Mouse (Mus musculus): ENCODE measurements at regions not wholly inside any gene's neighbourhood (a gene's known extent, or its start where the extent isn't known, plus 50 kb on each side); places are given as distances from the start of the nearest gene placed in this dataset.

DNA sequence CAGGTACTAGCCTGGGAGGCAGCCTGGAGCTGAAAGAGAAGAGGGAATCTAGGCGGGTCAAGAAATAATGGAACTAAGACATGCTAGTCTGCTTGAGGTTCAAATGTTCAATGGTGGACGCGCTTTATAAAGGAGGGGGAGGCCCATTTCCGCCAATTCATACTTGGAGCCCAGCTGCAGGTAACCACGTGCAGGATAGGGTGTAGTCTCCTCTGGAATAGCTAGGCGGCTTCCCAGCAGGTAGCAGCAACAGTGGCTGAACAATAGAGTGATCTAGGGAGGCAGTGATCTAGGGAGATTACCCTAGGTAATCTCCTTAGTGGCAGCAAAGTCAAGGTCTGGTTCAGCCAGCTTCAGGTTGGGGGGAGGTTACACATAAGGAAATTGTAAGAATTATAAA, 134.6 kb downstream of the Sh2d4b start:
- DNase-seq (ENCODE audit: low spot score in 2 of 2) = no peak
- TF ChIP-seq CTCF (conservative IDR thresholded peaks at IDR 0.05) = no peak
- H3K4me3 ChIP-seq = no peak overlapping the region
- H3K27ac ChIP-seq = no peak overlapping the region

DNA sequence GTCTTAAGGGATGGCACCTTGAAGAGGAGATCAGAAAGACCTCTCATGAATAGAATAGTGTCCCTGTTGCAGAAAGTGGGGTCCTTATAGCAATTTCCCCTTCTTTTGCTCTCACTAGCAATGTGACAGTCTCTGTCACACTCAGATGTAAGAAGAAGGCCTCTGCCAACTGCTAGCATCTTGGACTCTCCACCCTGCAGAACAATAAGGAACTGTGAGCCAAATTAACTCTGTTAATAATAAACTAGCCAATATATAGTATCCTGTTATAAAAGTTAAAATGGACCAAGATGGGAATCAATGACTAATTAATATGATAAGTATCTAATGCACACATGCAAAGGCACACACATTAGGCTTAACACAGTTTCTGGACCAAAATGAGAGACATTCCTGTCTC, 152.5 kb downstream of the Sh2d4b start:
- no peak for TF ChIP-seq CTCF (conservative IDR thresholded peaks at IDR 0.05)
- Histone ChIP-seq H3K4me3 (no peak overlapping the region), H3K27ac (no peak overlapping the region)
- no peak for DNase-seq (ENCODE audit: low spot score in 2 of 2)

DNA sequence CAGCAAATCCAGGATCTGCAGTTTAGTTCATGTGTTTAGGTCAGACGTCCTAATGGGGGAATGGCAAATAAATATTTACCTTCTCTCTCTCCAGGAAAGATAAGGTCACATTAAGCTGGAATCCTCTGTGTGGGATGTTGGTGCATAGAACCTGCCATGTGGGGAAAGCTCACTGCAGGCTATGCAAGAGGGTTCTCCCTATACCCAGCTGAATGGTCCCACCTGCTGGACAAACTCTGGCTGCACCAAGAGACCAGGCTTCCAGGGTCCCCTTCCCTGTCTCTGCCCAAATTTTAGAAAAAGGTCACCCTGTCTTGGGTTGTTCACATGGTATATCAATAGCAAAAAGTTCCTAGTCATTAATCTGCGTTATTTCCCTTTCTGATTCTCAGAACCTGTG, 161.2 kb downstream of the Sh2d4b start:
- TF ChIP-seq CTCF (conservative IDR thresholded peaks at IDR 0.05) = peak; percentile 76

DNA sequence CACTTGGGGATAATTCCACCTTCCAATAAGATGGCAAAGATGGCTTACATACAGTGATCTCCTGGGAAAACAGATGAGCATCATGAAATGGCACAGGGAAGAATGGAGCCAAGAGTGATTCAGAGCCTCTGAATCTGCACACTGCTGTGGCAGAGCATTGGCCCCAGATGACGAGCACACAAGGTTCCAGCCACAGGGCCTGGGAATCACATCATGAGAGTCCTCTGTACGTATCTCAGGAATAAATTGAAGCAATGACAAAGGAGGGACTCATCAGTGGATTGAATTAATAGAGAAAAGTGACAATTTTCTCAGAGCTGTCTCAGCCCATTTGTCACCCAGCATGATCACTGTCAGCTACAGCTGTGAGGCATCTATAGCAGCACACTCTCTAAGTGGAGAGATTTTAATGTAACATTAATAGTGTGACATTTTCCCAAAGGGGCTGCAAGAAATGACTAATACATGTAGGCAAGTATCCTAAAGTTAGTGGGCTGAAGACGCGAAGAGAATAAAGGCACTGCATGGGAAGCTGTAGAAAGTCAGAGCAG, 184.0 kb downstream of the Sh2d4b start:
- H3K4me3 ChIP-seq = no peak overlapping the region
- H3K27ac ChIP-seq = no peak overlapping the region
- TF ChIP-seq CTCF (conservative IDR thresholded peaks at IDR 0.05) = no peak
- DNase-seq (ENCODE audit: low spot score in 2 of 2) = no peak

More for the DNA sequence above, 161.2 kb downstream of the Sh2d4b start:
- Histone ChIP-seq H3K27ac (no peak overlapping the region), H3K4me3 (no peak overlapping the region)
- peak; percentile 23 to 64 for DNase-seq (ENCODE audit: low spot score in 2 of 2)

DNA sequence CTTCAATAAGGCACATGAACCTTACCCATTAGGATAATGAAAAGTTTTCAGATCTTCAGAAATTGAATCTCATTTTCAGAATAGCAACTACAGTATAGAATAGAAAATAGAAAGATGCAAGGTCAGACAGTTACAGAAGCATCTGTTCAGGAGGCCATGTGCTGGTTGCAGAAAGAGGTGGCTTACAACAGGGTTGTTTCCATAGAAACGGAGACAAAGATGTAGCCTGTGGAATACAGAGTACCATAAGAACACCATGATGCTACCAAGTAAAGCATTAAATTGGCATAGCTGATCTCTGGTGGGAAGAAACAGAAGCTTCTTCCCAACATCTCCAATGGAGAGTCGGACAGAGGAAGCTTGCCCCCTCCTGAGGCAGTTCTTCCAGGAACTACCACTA, 185.6 kb downstream of the Sh2d4b start:
- Histone ChIP-seq H3K27ac (no peak overlapping the region), H3K4me3 (no peak overlapping the region)
- TF ChIP-seq CTCF (conservative IDR thresholded peaks at IDR 0.05) = no peak
- DNase-seq (ENCODE audit: low spot score in 2 of 2) = no peak

DNA sequence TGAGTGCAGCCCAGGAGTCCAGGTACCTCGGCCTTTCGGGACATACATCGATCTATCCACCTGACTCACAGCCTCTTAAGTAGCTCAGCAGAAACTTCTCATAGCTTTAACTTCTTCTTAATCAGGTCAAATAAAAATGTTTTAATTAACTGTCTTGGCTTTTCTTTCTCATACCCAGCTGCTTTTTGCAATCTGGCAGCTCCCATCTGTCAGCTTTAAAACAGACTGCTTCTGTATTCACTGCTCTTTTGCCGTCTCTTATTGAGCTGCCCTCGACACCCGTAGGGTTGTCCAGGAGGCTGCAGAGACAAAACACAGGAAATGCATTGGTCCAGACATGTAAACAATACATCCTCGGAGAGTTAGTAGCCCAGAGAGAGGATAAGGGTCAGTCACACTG, 189.6 kb downstream of the Sh2d4b start:
- TF ChIP-seq CTCF (conservative IDR thresholded peaks at IDR 0.05) = no peak
- no peak overlapping the region for H3K4me3 ChIP-seq
- DNase-seq (ENCODE audit: low spot score in 2 of 2) = peak in 1 of 2 experiments; percentile 21
- H3K27ac ChIP-seq = no peak overlapping the region

DNA sequence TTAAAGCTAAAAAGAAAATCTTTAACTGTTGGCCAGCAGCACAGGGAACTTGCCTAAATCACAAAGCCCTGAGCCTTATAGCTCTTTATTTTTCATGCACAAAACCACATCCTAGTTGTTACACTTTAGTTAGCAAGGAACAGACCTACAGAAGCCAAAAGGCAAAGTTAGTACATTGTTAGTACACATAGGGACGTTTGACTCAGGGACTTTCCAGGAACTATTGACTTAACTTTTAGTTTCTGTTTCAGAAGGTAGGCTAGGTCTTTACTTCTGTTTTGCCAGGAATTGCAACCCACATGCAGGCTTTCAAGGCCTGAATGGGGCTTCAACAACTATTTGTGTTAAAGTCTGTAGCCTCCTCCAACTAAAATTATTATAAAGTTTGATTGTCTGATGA, 211.4 kb downstream of the Sh2d4b start:
- TF ChIP-seq CTCF (conservative IDR thresholded peaks at IDR 0.05) = no peak
- no peak overlapping the region for H3K27ac ChIP-seq
- DNase-seq (ENCODE audit: low spot score in 2 of 2) = no peak
- no peak overlapping the region for H3K4me3 ChIP-seq

DNA sequence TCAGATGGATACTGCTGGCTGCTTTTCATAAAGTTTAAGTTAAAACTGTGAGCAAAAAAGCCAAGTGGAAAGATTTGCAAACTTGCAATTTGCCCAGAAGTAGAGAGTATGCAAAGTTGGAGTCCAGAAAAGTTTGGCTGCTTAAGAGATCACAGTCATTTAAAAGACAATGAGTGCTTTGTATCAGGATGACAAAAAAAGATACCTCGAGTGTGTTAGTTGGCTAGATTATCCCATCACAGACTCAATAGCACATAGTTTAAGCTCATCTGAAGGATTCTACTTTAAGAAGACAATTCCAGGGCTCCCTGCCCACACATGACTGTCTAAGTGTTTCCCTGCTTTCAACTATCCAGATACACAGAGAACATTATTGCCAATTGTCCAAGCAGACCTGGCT, 239.5 kb downstream of the Sh2d4b start:
- no peak for TF ChIP-seq CTCF (conservative IDR thresholded peaks at IDR 0.05)
- no peak overlapping the region for H3K27ac ChIP-seq
- DNase-seq (ENCODE audit: low spot score in 2 of 2) = no peak
- no peak overlapping the region for H3K4me3 ChIP-seq

Data from layer of hippocampus, adult 2 months (tissue).